Mouse (Mus musculus) gastrocnemius, adult 2 months (tissue): ENCODE data around the gene Gm9049. TPM values are rescaled to one million over a fixed set of nuclear protein-coding genes. Genes with fewer than 3 reads are reported as not detected.
"Not testable (repeated sequence)": the region's sequence is repeated elsewhere in the genome, so short reads cannot be mapped to it uniquely, and the experiment has no call there.

Experiments used
- DNase-seq: peaks from one replicate; pipeline ENCODE4 v3.0.0; 2022
- H3K27ac ChIP-seq: fragments of 200-600 bp; 2 replicates; pipeline ENCODE4 v1.8.1; 2022; ENCODE audit warnings: mild to moderate bottlenecking
- H3K4me3 ChIP-seq: fragments of 200-600 bp; 2 replicates; pipeline ENCODE4 v1.8.1; 2022; ENCODE audit warnings: mild to moderate bottlenecking, moderate library complexity
- CTCF ChIP-seq: fragments of 200-600 bp; IDR thresholded peaks from 2 replicates; pipeline ENCODE4 v1.8.1; 2022; ENCODE audit warnings: antibody characterized with exemption, mild to moderate bottlenecking, moderate library complexity
- intact Hi-C: fragments of 180-260 bp; cut with DNase I; formaldehyde crosslinking; loops from one replicate; pipeline ENCODE4 v1.15.1; 2025
- long read RNA-seq, 2 experiments: library from polyadenylated mRNA; stranded (forward); transcript quantifications; one replicate each; pipeline ENCODE4 v2.0.0; 2021
- total RNA-seq, 2 experiments: library from RNA; stranded (reverse); gene quantifications; 2 replicates each; pipeline ENCODE4 v1.2.3; 2021

The Gm9049 gene
- total RNA-seq = not detected
- long read RNA-seq, experiment 1 = 0 reads
- long read RNA-seq, experiment 2 = 0 reads

- H3K4me3 ChIP-seq, DNase-seq, intact Hi-C loops, H3K27ac ChIP-seq: not testable (repeated sequence)
Observed at GRCm38 (mm10) chr10:118354005-118354404, at the start of gene Gm9049. Gm9049 (minus strand) TSS chr10:118354105.

DNA sequence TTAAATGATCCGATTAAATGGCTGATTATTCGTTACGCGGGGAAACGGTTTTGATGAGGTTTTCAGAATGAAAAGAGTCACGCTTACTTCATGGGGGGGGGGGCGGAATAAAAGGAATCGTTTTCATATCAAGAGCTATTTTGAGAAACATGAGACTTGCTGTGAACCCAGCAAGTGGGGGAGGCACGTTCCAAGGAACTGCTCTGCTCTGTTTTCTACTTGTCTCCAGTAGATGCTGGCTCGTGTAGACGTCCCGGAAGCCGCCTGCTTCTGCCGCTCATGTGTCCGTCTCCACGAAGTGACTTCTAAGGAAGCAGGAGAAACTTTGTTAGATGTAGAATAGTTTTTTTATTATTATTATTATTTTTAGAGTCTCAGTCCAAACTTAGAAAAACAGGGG is 46.0 kb upstream of the Gm9049 start:
- DNase-seq = no peak
- no peak overlapping the region for H3K27ac ChIP-seq
- intact Hi-C loops = no loop called here
- TF ChIP-seq CTCF = no peak
- H3K4me3 ChIP-seq = peak overlapping the region; percentile 59

- no peak overlapping the region for H3K4me3 ChIP-seq
- TF ChIP-seq CTCF = no peak; the same call in 1 of the 2 replicates
- peak; percentile 74 for DNase-seq
- H3K27ac ChIP-seq = no peak overlapping the region
- intact Hi-C loops = no loop called here
Observed at GRCm38 (mm10) chr10:118370443-118370842, 16.5 kb upstream of the Gm9049 start.

- intact Hi-C loops = no loop called here
- H3K4me3 ChIP-seq = no peak overlapping the region
- no peak for DNase-seq
Observed at GRCm38 (mm10) chr10:118369518-118369917, 15.6 kb upstream of the Gm9049 start.

DNA sequence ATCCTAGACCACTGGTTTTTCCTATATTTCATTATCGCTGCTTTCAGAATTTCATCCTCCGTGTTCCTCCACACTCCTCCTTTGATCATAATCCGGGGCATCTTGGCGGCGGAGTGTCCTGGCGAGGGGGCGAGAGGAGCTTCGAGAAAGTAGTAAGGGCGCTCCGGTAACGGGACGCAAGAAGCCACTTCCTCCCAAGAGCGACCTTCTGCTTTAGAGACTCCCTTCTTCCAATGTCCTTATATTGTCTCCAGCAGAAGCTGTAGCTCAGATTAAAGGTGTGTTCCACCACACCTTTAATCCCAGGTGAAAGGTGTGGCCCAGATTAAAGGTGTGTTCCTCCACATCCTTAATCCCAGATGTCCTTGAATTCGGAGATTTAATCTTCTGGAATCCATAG is 5.3 kb downstream of the Gm9049 start, which contains the start of gene Gm9048:
Gene Gm9048, minus strand, starts transcription at position 101 of the 400 bp plus-strand sequence.
- H3K27ac ChIP-seq, intact Hi-C loops, DNase-seq, H3K4me3 ChIP-seq: not testable (repeated sequence)

More at GRCm38 (mm10) chr10:118369518-118369917, 15.6 kb upstream of the Gm9049 start:
- no peak overlapping the region for H3K27ac ChIP-seq
- TF ChIP-seq CTCF = no peak

DNA sequence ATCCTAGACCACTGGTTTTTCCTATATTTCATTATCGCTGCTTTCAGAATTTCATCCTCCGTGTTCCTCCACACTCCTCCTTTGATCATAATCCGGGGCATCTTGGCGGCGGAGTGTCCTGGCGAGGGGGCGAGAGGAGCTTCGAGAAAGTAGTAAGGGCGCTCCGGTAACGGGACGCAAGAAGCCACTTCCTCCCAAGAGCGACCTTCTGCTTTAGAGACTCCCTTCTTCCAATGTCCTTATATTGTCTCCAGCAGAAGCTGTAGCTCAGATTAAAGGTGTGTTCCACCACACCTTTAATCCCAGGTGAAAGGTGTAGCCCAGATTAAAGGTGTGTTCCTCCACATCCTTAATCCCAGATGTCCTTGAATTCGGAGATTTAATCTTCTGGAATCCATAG is 10.8 kb downstream of the Gm9049 start, which contains the start of gene Gm9046:
Gene Gm9046, minus strand, starts transcription at position 101 of the 400 bp plus-strand sequence.
- DNase-seq, intact Hi-C loops, H3K4me3 ChIP-seq, H3K27ac ChIP-seq: not testable (repeated sequence)

- DNase-seq, H3K4me3 ChIP-seq, intact Hi-C loops, H3K27ac ChIP-seq: not testable (repeated sequence)
Observed at GRCm38 (mm10) chr10:118337731-118338130, 16.2 kb downstream of the Gm9049 start, which contains the start of gene Gm9045. Gm9045 (minus strand) TSS chr10:118337831.

- H3K27ac ChIP-seq, intact Hi-C loops, H3K4me3 ChIP-seq, DNase-seq: not testable (repeated sequence)
Observed at GRCm38 (mm10) chr10:118332308-118332707, 21.6 kb downstream of the Gm9049 start, which contains the start of gene Gm9044. Gm9044 (minus strand) TSS chr10:118332408.

- H3K4me3 ChIP-seq, DNase-seq, intact Hi-C loops, H3K27ac ChIP-seq: not testable (repeated sequence)
Observed at GRCm38 (mm10) chr10:118326869-118327268, 27.0 kb downstream of the Gm9049 start, which contains the start of gene Gm9040. Gm9040 (minus strand) TSS chr10:118326969.

DNA sequence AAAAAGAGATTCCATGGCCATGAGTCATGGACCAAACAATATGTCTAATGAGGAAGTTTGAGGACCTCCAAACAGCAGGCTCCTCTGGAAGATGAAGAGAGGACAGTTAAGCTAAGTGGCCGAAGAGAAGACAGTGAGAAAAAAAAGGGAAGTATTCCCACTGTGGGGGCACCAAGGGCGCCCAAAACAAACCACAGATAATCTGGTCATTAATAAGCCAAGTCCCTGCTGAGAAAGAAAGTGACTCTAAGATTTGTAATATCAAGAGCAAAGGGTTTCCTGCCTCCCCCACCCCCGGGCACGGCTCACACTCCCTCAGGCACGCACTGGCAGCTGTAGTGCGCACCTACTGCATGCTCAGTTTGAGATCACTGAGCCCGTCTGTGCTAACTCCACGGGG is 34.9 kb downstream of the Gm9049 start:
- intact Hi-C loops = no loop called here
- Histone ChIP-seq H3K27ac (no peak overlapping the region), H3K4me3 (no peak overlapping the region)
- no peak for DNase-seq
- no peak for TF ChIP-seq CTCF

DNA sequence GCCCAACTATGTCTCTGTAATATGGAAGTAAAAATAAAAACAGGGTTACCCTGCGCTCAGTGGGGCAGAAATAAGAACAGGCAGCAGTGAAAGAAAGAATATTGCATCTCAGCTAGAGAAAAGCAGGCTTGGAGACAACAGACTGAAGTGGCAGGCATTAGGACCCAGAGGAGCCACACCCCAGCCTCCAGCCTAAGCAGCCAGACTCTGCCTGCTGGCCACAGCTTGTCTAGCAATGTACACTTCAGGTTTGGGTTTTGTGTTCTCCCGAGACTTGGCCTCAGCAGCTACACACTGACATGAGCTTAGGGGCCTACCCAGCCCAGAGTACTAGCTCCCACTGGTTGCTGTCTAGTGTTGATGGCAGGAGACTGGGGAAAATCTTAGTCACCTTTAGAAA is 51.8 kb downstream of the Gm9049 start:
- intact Hi-C loops = not testable (repeated sequence)

More for the DNA sequence above, 51.8 kb downstream of the Gm9049 start:
- H3K4me3 ChIP-seq, DNase-seq, H3K27ac ChIP-seq: not testable (repeated sequence)

Other genes with a start within 250 kb of the Gm9049 start
- 1 to 10 TPM; 1.7 to 2.6 TPM for gene Mdm1, start 212.3 kb downstream of the Gm9049 start, total RNA-seq
- gene Il22, start 149.2 kb downstream of the Gm9049 start, total RNA-seq = not detected
- under 1 TPM; 0.54 to 0.59 TPM for gene Gm32717, start 113.3 kb downstream of the Gm9049 start, total RNA-seq
- under 1 TPM; 0.54 to 0.59 TPM for gene Gm32802, start 95.4 kb downstream of the Gm9049 start, total RNA-seq
- not detected for gene Iltifb, start 59.1 kb downstream of the Gm9049 start, total RNA-seq
- not detected for gene Gm9040, start 27.1 kb downstream of the Gm9049 start, total RNA-seq
- gene Gm9044, start 21.7 kb downstream of the Gm9049 start, total RNA-seq = not detected
- gene Gm9045, start 16.3 kb downstream of the Gm9049 start, total RNA-seq = not detected
- not detected for gene Gm9046, start 10.8 kb downstream of the Gm9049 start, total RNA-seq
- not detected for gene Gm9048, start 5.4 kb downstream of the Gm9049 start, total RNA-seq
- gene Ifng, start 86.9 kb upstream of the Gm9049 start, total RNA-seq = not detected